ENCODE assay signal across 26 mouse cellular contexts in genomic region chr4:139020385-139020784, GRCm38 (mm10). TPM values are rescaled to one million over a fixed set of nuclear protein-coding genes. Genes with fewer than 3 reads are reported as not detected.
A peak's percentile ranks its signal among the peaks of the same experiment; 100 is the strongest.
DNase-seq lines count a peak whose midpoint lies in the region; ATAC-seq and TF ChIP-seq lines count a peak whose summit lies in the region.
"Had no signal": no experiment of that assay in that cellular context is flagged by ENCODE, and none has a peak within 500 bp of the region (broad histone marks: within the 10 kb centered on the region; RNA-seq: fewer than 3 reads in every experiment).

No protein-coding gene starts in this region.

- DNase-seq in cerebellum, postnatal 14 days: peak; percentile 35 to 44
- no peak for DNase-seq in cerebellum, postnatal 4 days (ENCODE audit: low spot score in 2 of 2)
- DNase-seq in ovary, adult 18-20 months (ENCODE audit: low spot score): peak; percentile 73
- no peak for DNase-seq in ovary, postnatal 14 days (ENCODE audit: low spot score)
- no peak for DNase-seq in gastrocnemius, postnatal 36 days
- DNase-seq in forebrain, postnatal 0 days: no peak
- DNase-seq: cerebellum, adult 9-10 months; kidney, adult 18-20 months; lung, postnatal 10 days; thymus, adult 2 months had no signal

- H3K27ac ChIP-seq in intestine, embryonic 15.5 days: peak overlapping the region; percentile 61
- no peak overlapping the region for H3K27ac ChIP-seq in forebrain, postnatal 0 days (ENCODE audit: low read depth, low read length)
- H3K27ac ChIP-seq: embryonic facial prominence, embryonic 13.5 days; kidney, postnatal 0 days; neural tube, embryonic 15.5 days; stomach, embryonic 15.5 days had no signal

- 67% methylated on average over 3 of the region's 3 CpGs for WGBS in intestine, embryonic 15.5 days
- 49% methylated on average over 3 of the region's 3 CpGs for WGBS in forebrain, postnatal 0 days

- peaks cover 4% of the 10 kb centered on the region; the same call in 1 of the 2 replicates for H3K4me1 ChIP-seq in intestine, embryonic 15.5 days (replicated peaks)
- H3K4me1 ChIP-seq in forebrain, postnatal 0 days (ENCODE audit: insufficient read depth): peaks cover 6% of the 10 kb centered on the region; the same call in 1 of the 2 replicates
- H3K4me1 ChIP-seq: embryonic facial prominence, embryonic 13.5 days; stomach, embryonic 15.5 days had no signal

- intact Hi-C loops in gastrocnemius, postnatal 36 days (cut with DNase I): no loop called here

- H3K4me3 ChIP-seq in intestine, embryonic 15.5 days (replicated peaks): no peak overlapping the region
- no peak overlapping the region for H3K4me3 ChIP-seq in forebrain, postnatal 0 days (ENCODE audit: low read depth, low read length)
- H3K4me3 ChIP-seq: embryonic facial prominence, embryonic 13.5 days; heart, embryonic 12.5 days; neural tube, embryonic 15.5 days; stomach, embryonic 15.5 days had no signal

- no peaks in the 10 kb centered on the region for H3K27me3 ChIP-seq in intestine, embryonic 15.5 days (replicated peaks)
- no peaks in the 10 kb centered on the region for H3K27me3 ChIP-seq in forebrain, postnatal 0 days (ENCODE audit: insufficient read depth, low read length)
- H3K27me3 ChIP-seq: CH12.LX; embryonic facial prominence, embryonic 13.5 days; neural tube, embryonic 15.5 days; stomach, embryonic 15.5 days had no signal

- no peaks in the 10 kb centered on the region for H3K36me3 ChIP-seq in intestine, embryonic 15.5 days
- H3K36me3 ChIP-seq in forebrain, postnatal 0 days (ENCODE audit: insufficient read depth): no peaks in the 10 kb centered on the region
- H3K36me3 ChIP-seq: embryonic facial prominence, embryonic 13.5 days; neural tube, embryonic 15.5 days; stomach, embryonic 15.5 days had no signal

- ATAC-seq in intestine, embryonic 15.5 days: no peak
- ATAC-seq in forebrain, postnatal 0 days: no peak
- ATAC-seq: forebrain, embryonic 14.5 days; hindbrain, embryonic 16.5 days; midbrain, embryonic 16.5 days had no signal

- TF ChIP-seq CTCF in forebrain, postnatal 0 days (IDR thresholded peaks at IDR 0.05; ENCODE audit: low read depth): no peak

- no peaks in the 10 kb centered on the region for H3K9me3 ChIP-seq in intestine, embryonic 15.5 days
- H3K9me3 ChIP-seq in forebrain, postnatal 0 days (ENCODE audit: low read length): no peaks in the 10 kb centered on the region
- H3K9me3 ChIP-seq: embryonic facial prominence, embryonic 13.5 days; heart, embryonic 12.5 days; neural tube, embryonic 15.5 days; stomach, embryonic 15.5 days had no signal

- no peak overlapping the region for H3K9ac ChIP-seq in intestine, embryonic 15.5 days
- H3K9ac ChIP-seq in forebrain, postnatal 0 days: no peak overlapping the region
- H3K9ac ChIP-seq: embryonic facial prominence, embryonic 13.5 days; heart, embryonic 12.5 days; neural tube, embryonic 15.5 days; stomach, embryonic 15.5 days had no signal

- H3K4me2 ChIP-seq in intestine, embryonic 15.5 days (replicated peaks): peak overlapping the region; percentile 12; the same call in 1 of the 2 replicates
- no peak overlapping the region for H3K4me2 ChIP-seq in forebrain, postnatal 0 days (ENCODE audit: low read depth)
- H3K4me2 ChIP-seq: embryonic facial prominence, embryonic 13.5 days; neural tube, embryonic 15.5 days; stomach, embryonic 15.5 days had no signal

RNA-seq across cellular contexts. Expression of gene Tmco4, which starts 47.7 kb away (rescaled TPM):
- polyA plus RNA-seq in intestine, embryonic 15.5 days (2015; fragmentation: Nextera tagmentation; extraction: Ambion mirVana): 14.1 and 14.3 TPM in 2 replicates
- total RNA-seq in gastrocnemius, postnatal 36 days (2021): 1 to 10 TPM; 4.0 to 6.1 TPM
- 1.5 and 4.0 TPM in 2 replicates for total RNA-seq in forebrain, postnatal 0 days (2014; rRNA removed)
- polyA plus RNA-seq in forebrain, postnatal 0 days (2015; fragmentation: Nextera tagmentation; extraction: Ambion mirVana): 1.4 and 1.5 TPM in 2 replicates

RNA-seq across cellular contexts. Expression of gene Rnf186, which starts 53.5 kb away (rescaled TPM):
- polyA plus RNA-seq in intestine, embryonic 15.5 days (2015; fragmentation: Nextera tagmentation; extraction: Ambion mirVana): 79.5 and 98.0 TPM in 2 replicates
- not detected for total RNA-seq in gastrocnemius, postnatal 36 days (2021)
- not detected in 2 replicates for total RNA-seq in forebrain, postnatal 0 days (2014; rRNA removed)
- polyA plus RNA-seq in forebrain, postnatal 0 days (2015; fragmentation: Nextera tagmentation; extraction: Ambion mirVana): not detected in 2 replicates
- total RNA-seq: CH12.LX; hematopoietic stem cell, adult 5-6 weeks; layer of hippocampus, postnatal 25 days; left cerebral cortex, postnatal 10 days; megakaryocyte, adult 5-6 weeks had no signal
- polyA plus RNA-seq: embryonic facial prominence, embryonic 13.5 days; forebrain, embryonic 14.5 days; heart, embryonic 12.5 days; hindbrain, embryonic 16.5 days; limb, embryonic 14.5 days; midbrain, embryonic 16.5 days; neural tube, embryonic 15.5 days had no signal

RNA-seq across cellular contexts. Expression of gene Htr6, which starts 55.0 kb away (rescaled TPM):
- polyA plus RNA-seq in intestine, embryonic 15.5 days (2015; fragmentation: Nextera tagmentation; extraction: Ambion mirVana): 0.14 and 0.18 TPM in 2 replicates
- total RNA-seq in gastrocnemius, postnatal 36 days (2021): not detected
- total RNA-seq in forebrain, postnatal 0 days (2014; rRNA removed): 1.8 and 4.0 TPM in 2 replicates
- 0.67 TPM in 2 replicates for polyA plus RNA-seq in forebrain, postnatal 0 days (2015; fragmentation: Nextera tagmentation; extraction: Ambion mirVana)
- total RNA-seq: CH12.LX; hematopoietic stem cell, adult 5-6 weeks; megakaryocyte, adult 5-6 weeks had no signal
- polyA plus RNA-seq: heart, embryonic 12.5 days; liver, embryonic 16.5 days; stomach, embryonic 15.5 days; thymus, adult 2 months had no signal

Comparison
In these comparisons a context has a peak if more than half of its experiments do, and no peak if none do; other contexts are left out.
1. DNase-seq: peak in cerebellum, postnatal 14 days (2 of 2) and ovary, adult 18-20 months (single experiment); none in cerebellum, postnatal 4 days (0 of 2), ovary, postnatal 14 days (single experiment), gastrocnemius, postnatal 36 days (0 of 2) and forebrain, postnatal 0 days (single experiment).